Mouse (Mus musculus) spleen, postnatal 14 days (tissue): Measurements from ENCODE around the gene Ptger3.

ENCODE experiments used
- DNase-seq, 2 experiments: peaks; one replicate each; pipeline ENCODE4 v3.0.0; 2021 to 2022; ENCODE audit warnings: low spot score in 2 of 2

Ptger3 gene

DNA sequence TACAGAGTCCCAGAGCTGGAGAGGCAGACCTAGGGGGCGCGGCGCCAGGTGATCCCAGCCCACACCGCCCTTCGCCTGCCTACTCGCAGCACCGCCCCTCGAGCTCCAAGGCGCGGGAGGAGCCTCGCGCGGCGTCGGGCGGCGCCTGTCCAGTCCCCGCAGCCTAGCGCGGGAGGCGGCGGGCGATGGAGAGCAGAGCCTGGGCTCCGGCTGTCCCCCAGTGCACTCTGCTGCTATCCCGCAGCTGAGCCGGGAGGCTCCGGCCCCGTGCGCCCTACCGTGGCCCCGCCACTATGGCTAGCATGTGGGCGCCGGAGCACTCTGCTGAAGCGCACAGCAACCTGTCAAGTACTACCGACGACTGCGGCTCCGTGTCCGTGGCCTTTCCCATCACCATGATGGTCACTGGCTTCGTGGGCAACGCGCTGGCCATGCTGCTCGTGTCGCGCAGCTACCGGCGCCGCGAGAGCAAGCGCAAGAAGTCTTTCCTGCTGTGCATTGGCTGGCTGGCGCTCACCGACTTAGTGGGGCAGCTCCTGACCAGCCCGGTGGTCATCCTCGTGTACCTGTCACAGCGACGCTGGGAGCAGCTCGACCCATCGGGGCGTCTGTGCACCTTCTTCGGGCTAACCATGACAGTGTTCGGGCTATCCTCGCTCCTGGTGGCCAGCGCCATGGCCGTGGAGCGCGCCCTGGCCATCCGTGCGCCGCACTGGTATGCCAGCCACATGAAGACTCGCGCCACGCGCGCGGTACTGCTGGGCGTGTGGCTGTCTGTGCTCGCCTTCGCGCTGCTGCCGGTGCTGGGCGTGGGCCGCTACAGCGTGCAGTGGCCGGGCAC lies at the start of gene Ptger3:
Ptger3 (plus strand) TSS at position 168 of the 841 bp plus-strand sequence.
- no peak for DNase-seq

DNA sequence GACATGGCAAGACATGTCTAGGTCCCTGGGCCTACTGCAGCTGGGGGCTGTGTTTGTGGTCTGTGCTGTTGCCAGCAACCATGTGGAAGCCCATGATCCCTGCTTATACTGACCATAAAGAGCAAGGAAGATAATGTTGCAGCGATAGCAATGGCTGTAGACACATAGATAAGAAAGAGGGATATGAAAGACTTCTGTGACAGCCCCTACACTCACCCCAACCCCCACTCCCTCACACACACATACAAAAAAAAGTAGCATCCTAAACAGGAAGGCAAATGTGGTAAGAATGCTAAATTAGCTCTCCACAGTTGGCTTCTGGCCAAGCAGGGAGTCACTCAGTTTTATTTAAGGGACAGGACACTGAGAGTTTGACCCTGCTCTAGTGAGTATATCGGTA lies 48.7 kb upstream of the Ptger3 start:
- DNase-seq = no peak

DNA sequence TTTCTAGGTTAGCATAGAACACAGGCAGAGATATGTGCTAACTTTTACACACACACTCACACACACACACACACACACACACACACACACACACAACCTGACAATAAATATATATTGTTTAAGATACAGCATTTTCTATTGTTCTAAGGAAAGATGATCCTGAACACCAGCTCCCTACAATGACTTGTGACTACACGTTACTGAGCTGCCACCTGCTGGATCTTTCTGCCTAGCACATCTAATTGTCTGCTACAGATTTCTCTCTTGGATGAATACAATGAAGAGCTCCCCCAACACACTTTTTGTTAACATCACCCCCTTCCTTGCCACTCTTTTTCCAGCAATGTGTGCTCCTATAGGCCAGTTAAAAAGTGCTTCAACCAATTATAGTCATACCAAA lies 46.3 kb upstream of the Ptger3 start:
- no peak for DNase-seq

- no peak for DNase-seq
Measured at GRCm38 (mm10) chr3:157523834-157524233, 42.9 kb upstream of the Ptger3 start.

DNA sequence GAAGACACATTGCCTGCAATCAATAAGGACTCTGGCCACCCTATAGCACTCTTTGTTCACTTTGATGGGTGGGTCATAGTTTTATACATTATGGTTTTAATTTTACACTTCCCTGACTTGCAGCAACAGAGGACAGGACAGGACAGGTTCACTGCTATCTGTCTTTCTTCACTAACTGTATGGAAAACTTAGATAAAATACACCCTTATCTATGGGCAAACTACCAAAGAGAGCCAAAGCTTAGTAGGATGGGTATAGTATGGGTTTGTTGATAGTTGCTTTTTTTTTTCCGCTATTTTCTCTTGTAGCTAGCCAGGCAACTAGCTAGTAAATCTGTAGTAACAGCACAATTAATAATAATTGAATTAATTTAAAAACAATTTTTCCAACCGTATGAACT lies 35.1 kb upstream of the Ptger3 start:
- no peak for DNase-seq

DNA sequence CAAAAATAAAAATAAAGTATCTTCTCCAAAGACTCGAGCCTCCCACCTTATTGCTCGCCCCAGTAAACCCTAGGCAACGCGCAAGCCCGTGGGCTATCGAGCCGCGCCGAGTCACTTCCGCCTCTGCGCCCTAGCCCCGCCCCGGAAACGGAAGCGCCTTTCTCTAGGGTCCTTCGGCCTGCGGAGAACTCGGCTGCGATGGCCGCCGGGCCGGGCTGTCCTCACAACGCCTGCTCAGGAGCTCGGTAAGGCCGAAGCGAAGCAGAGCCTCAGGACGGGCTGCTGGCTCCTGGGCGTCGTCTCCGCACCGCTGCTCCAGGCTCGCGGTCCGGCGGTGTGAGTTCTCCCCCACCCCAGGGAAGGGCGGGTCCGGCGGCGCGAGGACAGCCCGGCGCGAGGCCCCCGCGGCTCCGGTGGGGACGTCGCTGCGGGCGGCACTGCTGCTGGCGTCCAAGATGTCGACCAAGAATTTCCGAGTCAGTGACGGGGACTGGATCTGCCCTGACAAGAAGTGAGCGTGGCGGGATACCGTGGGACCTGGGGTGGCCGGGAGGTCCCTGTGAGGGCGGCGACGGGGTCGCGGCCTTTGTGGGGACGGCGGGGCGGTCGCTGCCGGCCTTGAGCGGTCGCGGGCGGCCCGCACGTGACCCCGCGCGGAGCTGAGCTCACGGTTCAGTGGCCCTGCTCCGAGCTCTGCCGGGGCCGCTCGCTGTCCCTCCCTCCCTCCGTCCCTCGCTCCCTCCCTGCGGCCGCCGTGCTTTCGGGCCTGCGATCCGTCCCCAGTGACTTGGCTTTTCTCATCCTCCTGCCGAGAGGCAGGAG lies 32.5 kb upstream of the Ptger3 start, which contains the start of gene Zranb2:
Zranb2 (plus strand) TSS at position 197 of the 822 bp plus-strand sequence.
- DNase-seq = peak; percentile 83 to 91

- DNase-seq = peak in 1 of 2 experiments; percentile 2
Measured at GRCm38 (mm10) chr3:157534786-157535415, 31.8 kb upstream of the Ptger3 start.

- no peak for DNase-seq
Measured at GRCm38 (mm10) chr3:157549323-157549722, 17.4 kb upstream of the Ptger3 start.

DNA sequence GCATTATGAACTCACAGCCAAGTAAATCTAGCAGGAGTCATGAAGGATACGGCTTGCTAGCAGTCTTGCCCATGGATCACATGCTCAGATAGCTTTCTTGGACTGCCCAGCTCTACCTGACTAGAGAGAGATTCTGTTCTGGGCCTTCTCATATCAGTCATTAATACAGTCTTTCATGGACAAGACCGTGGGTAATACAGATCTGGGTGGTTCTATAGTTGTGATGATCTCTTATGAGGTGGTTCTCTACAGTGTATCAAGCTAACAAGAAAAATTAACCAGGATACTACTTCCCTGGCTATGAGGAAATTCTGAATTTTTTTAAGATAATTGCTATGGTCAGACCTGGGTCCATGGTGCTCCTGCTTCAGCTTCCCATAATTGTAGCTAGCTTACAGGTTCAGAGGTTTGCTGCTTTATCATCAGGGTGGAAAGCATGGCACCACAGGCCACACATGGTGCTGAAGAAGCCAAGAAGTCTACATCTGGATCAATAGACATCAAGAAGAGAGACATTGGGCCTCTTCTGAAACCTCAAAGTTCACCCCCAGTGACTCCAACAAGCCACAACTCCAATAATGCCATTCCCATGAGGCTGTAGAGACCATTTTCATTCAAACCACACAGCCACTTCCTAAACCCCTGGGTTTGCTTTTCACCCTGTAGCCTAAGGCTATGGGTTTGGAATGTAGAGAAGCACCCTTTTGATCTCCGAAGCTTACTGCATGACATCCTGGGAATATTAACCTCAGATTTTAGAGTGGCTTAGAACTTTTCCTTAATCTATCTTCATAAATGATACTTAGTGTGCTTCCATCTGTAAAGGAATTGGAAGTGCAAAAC lies 16.7 kb upstream of the Ptger3 start:
- DNase-seq = no peak

GRCm38 (mm10) chr3:157565196-157565595 lies 1.5 kb upstream of the Ptger3 start:
- DNase-seq = no peak

DNA sequence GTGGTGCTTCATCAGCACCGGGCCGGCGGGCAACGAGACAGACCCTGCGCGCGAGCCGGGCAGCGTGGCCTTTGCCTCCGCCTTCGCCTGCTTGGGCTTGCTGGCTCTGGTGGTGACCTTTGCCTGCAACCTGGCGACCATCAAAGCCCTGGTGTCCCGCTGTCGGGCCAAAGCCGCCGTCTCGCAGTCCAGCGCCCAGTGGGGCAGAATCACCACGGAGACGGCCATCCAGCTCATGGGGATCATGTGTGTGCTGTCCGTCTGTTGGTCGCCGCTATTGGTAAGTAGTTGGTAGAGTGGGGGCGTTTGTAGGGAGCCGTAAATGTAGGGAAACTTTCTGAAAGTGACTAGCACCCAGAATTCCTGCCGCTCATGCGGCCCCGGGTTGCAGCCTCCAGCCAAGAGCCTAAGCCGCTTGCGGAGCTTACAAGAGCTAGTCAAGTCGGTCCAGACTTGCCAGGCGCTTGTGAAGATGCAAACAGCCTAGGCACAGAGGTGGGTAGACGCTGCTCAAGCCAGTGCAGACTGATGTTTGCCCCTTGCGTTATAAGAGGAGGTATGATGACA lies 957 bp downstream of the Ptger3 start:
- no peak for DNase-seq

- DNase-seq = no peak
Measured at GRCm38 (mm10) chr3:157572011-157572410, 5.3 kb downstream of the Ptger3 start.

DNA sequence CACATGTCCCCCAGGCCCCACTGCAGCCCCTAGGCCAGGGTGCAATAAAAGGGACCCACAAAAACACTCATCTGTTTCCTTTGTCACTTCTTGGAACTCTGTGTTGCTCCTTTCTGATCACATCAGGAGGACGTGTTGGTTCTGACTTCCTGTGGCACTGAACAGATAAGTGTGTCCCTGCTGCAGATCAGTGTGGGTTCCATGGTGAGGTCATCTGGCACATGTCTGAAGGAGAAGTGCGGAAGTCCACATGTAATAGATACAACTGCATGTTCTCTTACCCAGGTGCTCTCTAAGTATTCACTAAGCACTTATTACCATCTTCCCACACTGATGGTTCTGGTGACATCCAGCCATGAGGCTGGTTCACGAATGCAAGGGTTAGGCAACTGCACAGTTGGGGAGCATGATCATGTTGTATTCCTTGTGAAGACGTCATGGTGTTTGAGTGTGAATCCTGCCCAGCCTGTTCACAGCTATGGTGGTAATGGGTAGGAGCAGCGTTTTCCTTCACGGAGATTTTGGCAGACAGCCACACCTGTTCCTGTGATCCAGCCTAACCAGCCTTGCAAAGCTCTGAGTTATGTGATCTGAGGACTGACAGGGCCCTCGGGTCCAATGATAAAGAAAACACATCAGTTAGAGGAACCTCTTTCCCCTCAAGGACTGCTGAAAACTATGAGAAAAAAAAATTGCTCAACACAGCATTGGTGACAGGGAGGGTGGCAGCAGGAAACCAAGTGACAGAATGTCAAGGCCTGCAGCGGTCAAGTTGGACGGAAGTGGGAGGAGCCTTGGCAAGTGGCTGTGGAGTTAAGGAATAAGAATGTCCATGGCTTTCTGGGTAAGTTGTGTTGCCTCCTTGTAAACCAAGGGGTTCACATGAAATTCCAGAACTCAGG lies 9.0 kb downstream of the Ptger3 start:
- DNase-seq = no peak

DNA sequence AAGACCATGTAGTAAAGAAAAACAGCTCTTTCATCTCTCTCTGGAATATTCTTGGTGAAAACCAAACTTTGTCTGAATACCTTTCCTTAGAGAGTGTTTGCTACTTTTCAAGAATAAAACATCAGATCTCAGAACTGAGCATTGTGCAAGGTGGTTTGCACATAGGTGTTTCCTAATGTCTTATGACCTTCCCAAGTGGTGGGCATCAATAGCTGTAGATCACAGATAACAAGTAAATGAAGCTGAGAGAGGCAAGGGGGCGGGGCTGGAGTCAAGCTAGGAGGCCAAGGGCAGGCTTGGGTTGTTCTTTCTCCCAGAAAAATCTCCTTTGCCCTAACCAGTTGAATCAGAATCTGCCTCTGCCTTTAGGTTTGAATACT lies 9.6 kb downstream of the Ptger3 start:
- no peak for DNase-seq

GRCm38 (mm10) chr3:157576862-157577261 lies 10.2 kb downstream of the Ptger3 start:
- DNase-seq = no peak

- DNase-seq = no peak
Measured at GRCm38 (mm10) chr3:157578469-157579170, 11.9 kb downstream of the Ptger3 start.

DNA sequence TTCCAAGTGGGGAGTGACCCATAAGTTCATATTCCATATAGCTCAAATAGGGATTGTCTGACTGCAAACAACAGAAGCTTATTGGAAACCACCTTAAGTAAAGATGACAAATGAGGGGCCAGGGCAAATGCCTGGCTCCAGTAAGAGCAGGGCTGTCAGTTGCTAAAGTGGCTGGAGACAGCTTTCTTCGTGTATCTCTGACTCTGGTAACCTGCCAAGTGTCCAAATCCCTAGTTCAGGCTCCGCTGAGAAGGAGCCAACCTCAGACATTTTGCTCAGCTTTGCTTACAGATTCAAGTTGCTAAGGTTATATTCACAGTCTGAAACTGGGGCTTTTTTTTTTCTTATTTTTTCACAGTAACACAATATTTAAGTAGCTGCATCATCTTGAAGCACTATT lies 12.7 kb downstream of the Ptger3 start:
- no peak for DNase-seq

DNA sequence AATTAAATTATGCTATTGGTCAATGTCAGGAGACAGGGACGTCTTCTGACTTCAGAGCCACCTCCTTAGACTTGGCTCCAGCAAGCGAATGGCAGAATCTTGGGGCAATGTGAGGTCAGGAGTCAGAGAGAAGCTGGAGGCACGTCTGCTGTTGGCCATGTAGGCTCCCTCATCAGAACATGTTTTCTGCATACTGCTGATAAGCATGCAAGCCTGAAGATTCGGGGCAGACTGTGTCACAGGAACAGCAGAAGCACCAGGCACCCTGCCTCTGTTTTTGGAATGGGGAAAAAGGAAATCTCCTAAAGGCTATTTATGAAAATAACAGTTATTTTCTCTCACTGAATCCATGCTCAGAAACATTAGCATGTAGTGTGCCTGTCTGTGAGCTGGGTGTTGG lies 13.6 kb downstream of the Ptger3 start:
- no peak for DNase-seq

DNA sequence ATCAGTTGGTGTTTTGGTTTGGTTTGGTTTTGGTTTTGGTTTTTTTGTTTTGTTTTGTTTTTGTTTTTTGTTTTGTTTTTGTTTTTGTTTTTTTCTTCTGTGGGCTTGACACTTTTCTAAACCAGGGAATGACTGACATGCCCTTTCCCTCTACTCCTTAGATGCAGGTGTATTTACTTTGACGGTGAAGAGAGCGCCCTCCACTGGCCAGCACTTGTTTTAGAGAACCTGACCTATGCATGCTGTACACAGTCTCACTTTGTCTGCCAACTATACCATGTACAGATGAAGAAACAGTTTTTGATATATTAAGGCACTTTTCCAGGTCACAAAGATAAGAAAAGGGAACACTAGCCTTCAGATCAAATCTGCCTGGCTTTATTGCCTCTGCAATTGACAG lies 15.1 kb downstream of the Ptger3 start:
- no peak for DNase-seq
